Mouse (Mus musculus) ES-Bruce4 (cell line): ENCODE measurements around the gene Kcnip4. TPM values are rescaled to one million over a fixed set of nuclear protein-coding genes. Genes with fewer than 3 reads are reported as not detected.

ENCODE experiments used
- H3K27ac ChIP-seq: 2 replicates; pipeline ENCODE4 v1.5.1; 2012; ENCODE audit warnings: low read length, inconsistent platforms; ENCODE audit not compliant: insufficient read depth
- H3K27me3 ChIP-seq: 2 replicates; pipeline ENCODE4 v1.6.1; 2012; ENCODE audit warnings: mild to moderate bottlenecking, low read length, inconsistent platforms; ENCODE audit not compliant: control insufficient read depth, poor library complexity, insufficient read depth, severe bottlenecking
- H3K36me3 ChIP-seq: 2 replicates; pipeline ENCODE4 v1.6.1; 2012; ENCODE audit warnings: inconsistent platforms, mild to moderate bottlenecking, low read length, moderate library complexity; ENCODE audit not compliant: control insufficient read depth, poor library complexity, insufficient read depth, severe bottlenecking
- H3K4me1 ChIP-seq: one replicate; pipeline ENCODE4 v1.8.1; 2011; ENCODE audit warnings: low read length; ENCODE audit not compliant: control insufficient read depth, insufficient read depth
- H3K4me3 ChIP-seq: 2 replicates; pipeline ENCODE4 v1.5.1; 2011; ENCODE audit warnings: low read depth, mild to moderate bottlenecking, low read length
- H3K9ac ChIP-seq: 2 replicates; pipeline ENCODE4 v1.6.1; 2012; ENCODE audit warnings: low read depth, mild to moderate bottlenecking, inconsistent platforms; ENCODE audit not compliant: poor library complexity, severe bottlenecking
- H3K9me3 ChIP-seq: replicated peaks from 2 replicates; pipeline ENCODE4 v1.6.1; 2012; ENCODE audit warnings: mild to moderate bottlenecking, low read length, inconsistent platforms; ENCODE audit not compliant: control insufficient read depth, poor library complexity, insufficient read depth, severe bottlenecking
- CTCF ChIP-seq: IDR thresholded peaks from one replicate; pipeline ENCODE4 v1.8.1; 2011; ENCODE audit warnings: low read depth, low read length
- EP300 ChIP-seq: IDR thresholded peaks from 2 replicates; pipeline ENCODE4 v1.6.1; 2011; ENCODE audit warnings: low read depth, low read length; ENCODE audit not compliant: insufficient read depth
- POLR2A ChIP-seq: IDR thresholded peaks from one replicate; pipeline ENCODE4 v1.8.1; 2011; ENCODE audit warnings: low read length; ENCODE audit not compliant: insufficient read depth
- polyA plus RNA-seq: library from polyadenylated mRNA; stranded (reverse); fragments of >200 nt; gene quantifications from 2 replicates; pipeline ENCODE4 v1.2.4, GENCODE M21; 2011; ENCODE audit warnings: low read depth; ENCODE audit not compliant: missing spikeins, insufficient read depth, insufficient read length

The Kcnip4 gene
- polyA plus RNA-seq, 1 experiment, result not detected

- Histone ChIP-seq H3K9ac (no peak overlapping the region), H3K9me3 (no peaks in the 10 kb centered on the region), H3K4me1 (no peaks in the 10 kb centered on the region), H3K4me3 (no peak overlapping the region), H3K27ac (no peak overlapping the region), H3K27me3 (no peaks in the 10 kb centered on the region), H3K36me3 (no peaks in the 10 kb centered on the region)
- TF ChIP-seq POLR2A, result no peak
- no peak for TF ChIP-seq EP300
- TF ChIP-seq CTCF, result no peak
These were observed 918.4 kb downstream of the Kcnip4 start for GRCm38 (mm10) chr5:48606281-48606680.

- TF ChIP-seq POLR2A (no peak), CTCF (no peak), EP300 (no peak)
- Histone ChIP-seq H3K27me3 (no peaks in the 10 kb centered on the region), H3K9me3 (no peaks in the 10 kb centered on the region), H3K27ac (no peak overlapping the region), H3K4me1 (no peaks in the 10 kb centered on the region), H3K36me3 (no peaks in the 10 kb centered on the region), H3K9ac (no peak overlapping the region), H3K4me3 (no peak overlapping the region)
These were observed 925.1 kb downstream of the Kcnip4 start for GRCm38 (mm10) chr5:48599481-48600040.

- Histone ChIP-seq H3K27me3 (no peaks in the 10 kb centered on the region), H3K36me3 (no peaks in the 10 kb centered on the region), H3K9me3 (no peaks in the 10 kb centered on the region), H3K9ac (no peak overlapping the region), H3K4me3 (no peak overlapping the region), H3K4me1 (no peaks in the 10 kb centered on the region), H3K27ac (no peak overlapping the region)
- TF ChIP-seq POLR2A (no peak), EP300 (no peak), CTCF (no peak)
These were observed 936.7 kb downstream of the Kcnip4 start for GRCm38 (mm10) chr5:48588014-48588413.

- TF ChIP-seq EP300 (no peak), CTCF (no peak), POLR2A (no peak)
- Histone ChIP-seq H3K9me3 (no peaks in the 10 kb centered on the region), H3K36me3 (no peaks in the 10 kb centered on the region), H3K9ac (no peak overlapping the region), H3K4me3 (no peak overlapping the region), H3K4me1 (no peaks in the 10 kb centered on the region), H3K27me3 (no peaks in the 10 kb centered on the region), H3K27ac (no peak overlapping the region)
These were observed 941.3 kb downstream of the Kcnip4 start for GRCm38 (mm10) chr5:48583431-48583830.

GRCm38 (mm10) chr5:48563996-48564587, 960.6 kb downstream of the Kcnip4 start:
- H3K36me3 ChIP-seq, result no peaks in the 10 kb centered on the region
- no peaks in the 10 kb centered on the region for H3K27me3 ChIP-seq
- H3K4me3 ChIP-seq, result no peak overlapping the region
- H3K9me3 ChIP-seq, result no peaks in the 10 kb centered on the region
- no peak for TF ChIP-seq CTCF
- no peak for TF ChIP-seq POLR2A
- no peak for TF ChIP-seq EP300
- H3K9ac ChIP-seq, result no peak overlapping the region
- no peak overlapping the region for H3K27ac ChIP-seq
- no peaks in the 10 kb centered on the region for H3K4me1 ChIP-seq

GRCm38 (mm10) chr5:48551753-48552152, 973.0 kb downstream of the Kcnip4 start:
- H3K27ac ChIP-seq, result no peak overlapping the region
- H3K4me3 ChIP-seq, result no peak overlapping the region
- H3K36me3 ChIP-seq, result no peaks in the 10 kb centered on the region
- no peak overlapping the region for H3K9ac ChIP-seq
- H3K9me3 ChIP-seq, result no peaks in the 10 kb centered on the region
- no peaks in the 10 kb centered on the region for H3K4me1 ChIP-seq
- H3K27me3 ChIP-seq, result no peaks in the 10 kb centered on the region
- TF ChIP-seq POLR2A (no peak), EP300 (no peak), CTCF (no peak)
